Mouse (Mus musculus): Measurements from ENCODE around the gene Socs7. TPM values are rescaled to one million over a fixed set of nuclear protein-coding genes. Genes with fewer than 3 reads are reported as not detected.
A peak's percentile ranks its signal among the peaks of the same experiment; 100 is the strongest.
"Not testable (repeated sequence)": the region's sequence is repeated elsewhere in the genome, so short reads cannot be mapped to it uniquely, and the experiment has no call there.

Socs7 gene
- polyA plus RNA-seq, 1 experiment from 2014 or later = 21.7 TPM

GRCm38 (mm10) chr11:97357663-97358062, 4.7 kb upstream of the Socs7 start:
- TF ChIP-seq CTCF (IDR thresholded peaks at IDR 0.05) = peak; percentile 80
- DNase-seq (ENCODE audit: low read depth, low spot score) = peak; percentile 33
- ATAC-seq; POLR2A ChIA-PET; in situ Hi-C loops (cut with MboI; ENCODE audit: low pct_unique_long_range_greater_than_20kb); H3K27me3 ChIP-seq: not testable (repeated sequence)
- CTCF ChIA-PET = interaction anchor here (0.7 to 3.8 kb wide), 8 partner anchors 9 to 50 kb away, joined by 3 to 24 read pairs (median 4); no protein-coding TSS in a partner anchor

DNA sequence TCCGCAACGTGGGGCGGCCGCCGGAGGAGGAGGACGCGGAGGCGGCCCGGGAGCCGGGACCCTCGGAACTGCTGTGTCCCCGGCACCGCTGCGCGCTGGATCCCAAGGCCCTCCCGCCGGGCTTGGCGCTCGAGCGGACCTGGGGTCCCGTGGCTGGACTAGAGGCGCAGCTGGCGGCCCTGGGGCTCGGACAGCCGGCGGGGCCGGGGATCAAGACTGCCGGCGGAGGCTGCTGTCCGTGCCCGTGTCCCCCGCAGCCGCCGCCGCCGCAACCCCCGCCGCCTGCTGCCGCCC, 245 bp downstream of the Socs7 start:
- H3K27me3 ChIP-seq = no peaks in the 10 kb centered on the region
- in situ Hi-C loops (cut with MboI; ENCODE audit: low pct_unique_long_range_greater_than_20kb) = loop anchor here (5.0 kb wide), 1 partner anchor 35 kb away; no protein-coding TSS in a partner anchor
- no peak for TF ChIP-seq CTCF (IDR thresholded peaks at IDR 0.05)
- no peak for DNase-seq (ENCODE audit: low read depth, low spot score)
- ATAC-seq = peak; percentile 15
- ChIA-PET CTCF (interaction anchor here (1.6 kb wide), 1 partner anchor 9 kb away, joined by 4 read pairs; no protein-coding TSS in a partner anchor), POLR2A (no interaction called here)

DNA sequence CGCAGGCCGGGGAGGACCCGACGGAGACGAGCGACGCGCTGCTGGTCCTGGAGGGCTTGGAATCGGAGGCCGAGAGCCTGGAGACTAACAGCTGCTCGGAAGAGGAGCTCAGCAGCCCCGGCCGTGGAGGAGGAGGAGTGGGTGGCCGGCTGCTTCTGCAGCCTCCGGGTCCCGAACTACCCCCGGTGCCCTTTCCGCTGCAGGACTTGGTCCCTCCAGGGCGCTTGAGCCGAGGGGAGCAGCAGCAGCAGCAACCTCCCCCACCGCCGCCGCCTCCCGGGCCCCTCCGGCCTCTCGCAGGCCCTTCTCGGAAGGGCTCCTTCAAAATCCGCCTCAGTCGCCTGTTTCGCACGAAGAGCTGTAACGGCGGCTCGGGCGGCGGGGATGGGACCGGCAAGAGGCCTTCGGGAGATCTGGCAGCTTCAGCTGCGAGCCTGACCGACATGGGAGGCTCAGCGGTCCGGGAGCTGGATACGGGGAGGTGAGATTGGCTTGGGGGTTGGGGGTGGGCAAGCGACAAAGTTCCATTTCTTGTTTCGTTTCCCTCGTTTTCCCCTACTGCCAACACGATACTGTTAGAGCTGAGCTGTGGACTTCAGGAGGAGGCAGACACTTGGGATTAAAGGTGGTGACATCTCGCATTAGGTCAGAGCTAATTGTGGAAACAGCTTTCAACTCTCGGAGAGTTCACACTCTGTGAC, 742 bp downstream of the Socs7 start:
- ATAC-seq (no peak), DNase-seq (ENCODE audit: low read depth, low spot score) (no peak)
- POLR2A ChIA-PET = interaction anchor here (0.5 to 1.0 kb wide), 4 partner anchors 15 to 1179 kb away, joined by 3 to 7 read pairs (median 4); no protein-coding TSS in a partner anchor
- CTCF ChIA-PET = interaction anchor here (0.6 to 1.6 kb wide), 3 partner anchors 8 to 45 kb away, joined by 3 to 4 read pairs (median 3); no protein-coding TSS in a partner anchor
- no peaks in the 10 kb centered on the region for H3K27me3 ChIP-seq
- in situ Hi-C loops (cut with MboI; ENCODE audit: low pct_unique_long_range_greater_than_20kb) = loop anchor here (5.0 kb wide), 1 partner anchor 34 kb away; no protein-coding TSS in a partner anchor
- no peak for TF ChIP-seq CTCF (IDR thresholded peaks at IDR 0.05)

GRCm38 (mm10) chr11:97363644-97363995, 1.3 kb downstream of the Socs7 start:
- no peak for DNase-seq (ENCODE audit: low read depth, low spot score)
- CTCF ChIA-PET = interaction anchor here (0.6 to 2.1 kb wide), 5 partner anchors 8 to 45 kb away, joined by 3 to 5 read pairs (median 4); no protein-coding TSS in a partner anchor
- H3K27me3 ChIP-seq = no peaks in the 10 kb centered on the region
- no peak for TF ChIP-seq CTCF (IDR thresholded peaks at IDR 0.05)
- POLR2A ChIA-PET = interaction anchor here (0.5 to 1.0 kb wide), 4 partner anchors 15 to 1180 kb away, joined by 3 to 7 read pairs (median 4); no protein-coding TSS in a partner anchor
- in situ Hi-C loops (cut with MboI; ENCODE audit: low pct_unique_long_range_greater_than_20kb) = loop anchor here (5.0 kb wide), 1 partner anchor 34 kb away; no protein-coding TSS in a partner anchor
- ATAC-seq = no peak

DNA sequence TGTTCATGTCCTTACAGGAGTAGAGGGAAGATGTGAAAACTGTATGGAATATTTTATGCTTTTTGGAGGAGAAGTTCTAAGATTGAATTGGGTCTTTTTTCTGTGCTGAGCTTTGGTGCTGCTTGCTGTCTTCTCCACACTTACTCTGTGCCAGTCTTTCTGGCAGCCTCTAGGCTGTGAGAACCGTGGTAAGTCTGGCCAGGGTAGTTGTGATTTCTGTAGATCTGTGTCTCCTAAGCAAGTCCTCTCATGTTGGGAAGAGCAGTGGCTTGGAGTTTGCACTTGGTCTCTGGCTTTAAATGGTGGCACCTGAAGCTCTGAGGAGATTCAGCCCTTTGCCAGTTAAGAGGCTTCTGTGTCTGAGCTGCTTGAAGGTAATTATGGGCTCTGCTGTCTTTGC, 3.2 kb downstream of the Socs7 start:
- H3K27me3 ChIP-seq = no peaks in the 10 kb centered on the region
- no peak for ATAC-seq
- TF ChIP-seq CTCF (IDR thresholded peaks at IDR 0.05) = no peak
- DNase-seq (ENCODE audit: low read depth, low spot score) = no peak
- CTCF ChIA-PET = interaction anchor here (1.8 to 2.1 kb wide), 3 partner anchors 12 to 35 kb away, joined by 4 to 5 read pairs (median 5); no protein-coding TSS in a partner anchor
- in situ Hi-C loops (cut with MboI; ENCODE audit: low pct_unique_long_range_greater_than_20kb) = no loop called here
- POLR2A ChIA-PET = no interaction called here

- TF ChIP-seq CTCF (IDR thresholded peaks at IDR 0.05) = no peak
- no peaks in the 10 kb centered on the region for H3K27me3 ChIP-seq
- DNase-seq (ENCODE audit: low read depth, low spot score) = no peak
- ATAC-seq = no peak
- POLR2A ChIA-PET = no interaction called here
- CTCF ChIA-PET = no interaction called here
- in situ Hi-C loops (cut with MboI; ENCODE audit: low pct_unique_long_range_greater_than_20kb) = no loop called here
Observed at GRCm38 (mm10) chr11:97368501-97368900, 6.2 kb downstream of the Socs7 start.

- in situ Hi-C loops (cut with MboI; ENCODE audit: low pct_unique_long_range_greater_than_20kb) = no loop called here
- ChIA-PET CTCF (interaction anchor here (1.1 to 1.6 kb wide), 4 partner anchors 7 to 42 kb away, joined by 3 to 5 read pairs (median 4); partner anchors contain the start of gene Socs7), POLR2A (interaction anchor here (0.7 to 0.8 kb wide), 3 partner anchors 12 to 32 kb away, joined by 3 read pairs; no protein-coding TSS in a partner anchor)
- ATAC-seq = no peak
- no peak for DNase-seq (ENCODE audit: low read depth, low spot score)
- no peak for TF ChIP-seq CTCF (IDR thresholded peaks at IDR 0.05)
- H3K27me3 ChIP-seq = no peaks in the 10 kb centered on the region
Observed at GRCm38 (mm10) chr11:97370329-97371091, 8.2 kb downstream of the Socs7 start.

DNA sequence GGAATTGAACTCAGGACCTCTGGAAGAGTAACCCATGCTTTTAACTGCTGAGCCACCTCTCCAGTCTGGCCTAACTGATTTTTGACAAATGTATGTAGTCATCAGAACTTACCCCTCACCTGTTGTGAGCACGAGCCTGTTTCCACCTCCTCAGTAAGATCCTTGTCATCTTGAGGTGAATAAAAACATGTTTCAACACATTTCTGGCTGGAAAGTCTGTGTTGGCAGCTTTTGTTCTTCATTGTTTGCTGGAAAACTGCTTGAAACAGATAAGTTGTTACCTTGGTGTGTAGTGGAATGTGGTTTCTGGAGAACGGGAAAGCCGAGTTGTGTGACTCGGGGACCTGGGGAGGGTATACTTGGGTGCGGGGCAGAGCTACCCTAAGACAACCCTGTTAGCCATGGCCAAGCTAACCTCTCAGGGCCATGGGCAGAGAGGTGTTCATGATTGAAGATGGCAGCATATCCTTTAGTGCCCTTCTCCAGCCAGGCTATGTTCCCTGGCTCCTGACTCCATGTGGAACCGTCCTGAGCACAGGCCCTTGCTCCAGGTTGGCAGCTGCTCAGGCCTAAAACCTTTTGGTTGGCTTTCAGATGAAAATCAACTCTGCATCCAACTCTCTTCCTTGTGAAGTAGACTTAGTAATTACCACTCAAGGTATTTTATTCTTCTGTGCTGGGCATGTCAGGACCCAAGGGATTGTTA, 10.0 kb downstream of the Socs7 start:
- no peak for TF ChIP-seq CTCF (IDR thresholded peaks at IDR 0.05)
- H3K27me3 ChIP-seq = no peaks in the 10 kb centered on the region
- no peak for DNase-seq (ENCODE audit: low read depth, low spot score)
- ChIA-PET POLR2A (interaction anchor here (1.4 kb wide), 1 partner anchor 11 kb away, joined by 4 read pairs; no protein-coding TSS in a partner anchor), CTCF (interaction anchor here (1.6 kb wide), 1 partner anchor 9 kb away, joined by 4 read pairs; the partner anchor contains the start of gene Socs7)
- no peak for ATAC-seq
- in situ Hi-C loops (cut with MboI; ENCODE audit: low pct_unique_long_range_greater_than_20kb) = no loop called here

- no peaks in the 10 kb centered on the region for H3K27me3 ChIP-seq
- no peak for TF ChIP-seq CTCF (IDR thresholded peaks at IDR 0.05)
- no peak for ATAC-seq
- POLR2A ChIA-PET = interaction anchor here (1.1 kb wide), 1 partner anchor 9 kb away, joined by 3 read pairs; no protein-coding TSS in a partner anchor
- in situ Hi-C loops (cut with MboI; ENCODE audit: low pct_unique_long_range_greater_than_20kb) = no loop called here
- CTCF ChIA-PET = interaction anchor here (1.0 to 1.6 kb wide), 4 partner anchors 9 to 15 kb away, joined by 3 to 4 read pairs (median 3); no protein-coding TSS in a partner anchor
- no peak for DNase-seq (ENCODE audit: low read depth, low spot score)
Observed at GRCm38 (mm10) chr11:97373402-97373801, 11.1 kb downstream of the Socs7 start.

DNA sequence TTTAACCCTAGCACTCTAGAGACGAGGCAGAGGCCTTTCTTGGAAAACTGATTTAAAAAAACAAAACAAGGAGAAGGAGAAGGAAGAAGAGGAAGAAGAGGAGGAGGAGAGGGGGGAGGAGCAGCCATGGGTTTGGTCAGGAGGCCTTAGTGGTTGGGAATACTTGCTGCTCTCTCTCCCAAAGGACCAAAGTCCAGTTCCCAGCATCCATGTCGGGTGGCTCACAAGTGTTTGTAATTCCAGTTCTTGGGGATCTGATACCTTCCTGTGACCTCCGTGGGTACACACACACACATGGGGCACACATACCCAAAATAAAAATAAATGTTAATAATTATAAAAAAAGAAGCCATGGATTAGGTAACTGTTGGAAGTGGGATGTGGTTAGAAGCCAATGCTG, 17.7 kb downstream of the Socs7 start:
- DNase-seq (ENCODE audit: low read depth, low spot score) = no peak
- in situ Hi-C loops (cut with MboI; ENCODE audit: low pct_unique_long_range_greater_than_20kb) = no loop called here
- TF ChIP-seq CTCF (IDR thresholded peaks at IDR 0.05) = no peak
- ATAC-seq = no peak
- CTCF ChIA-PET = interaction anchor here (1.2 kb wide), 1 partner anchor 10 kb away, joined by 3 read pairs; no protein-coding TSS in a partner anchor
- POLR2A ChIA-PET = no interaction called here
- no peaks in the 10 kb centered on the region for H3K27me3 ChIP-seq

Data from Patski (cell line).